Mouse (Mus musculus): ENCODE data around the gene Limch1. TPM values are rescaled to one million over a fixed set of nuclear protein-coding genes. Genes with fewer than 3 reads are reported as not detected.

Limch1 gene
- total and polyA plus RNA-seq, 3 experiments = 0.05 TPM; not detected in 2

DNA sequence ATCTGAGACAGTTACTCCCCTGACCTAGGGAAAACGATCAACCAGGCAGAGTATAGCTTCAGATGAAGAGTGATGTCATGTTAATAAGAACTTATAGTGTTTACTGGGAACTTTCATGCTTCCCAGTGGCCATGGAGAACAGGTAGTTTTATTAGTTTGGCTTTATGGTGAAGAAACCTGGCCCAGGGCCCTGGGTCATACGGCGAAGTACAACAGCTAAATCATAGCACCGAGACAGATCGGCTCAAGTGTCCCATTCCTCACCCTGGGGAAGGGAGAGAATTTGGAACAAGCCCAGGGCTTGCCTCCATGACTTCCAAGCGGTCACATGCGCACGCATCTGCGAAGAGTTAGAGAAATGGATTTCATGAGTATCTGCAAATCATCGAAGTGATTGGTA lies 84.6 kb downstream of the Limch1 start:
- Histone ChIP-seq H3K27me3 (replicated peaks) (peaks cover 3% of the 10 kb centered on the region), H3K4me3 (replicated peaks in 1 of 3; ENCODE audit: low read depth in 2 of 3, low read length in 2 of 3, poor library complexity in 1 of 3) (no peak overlapping the region), H3K9ac (ENCODE audit: insufficient read depth, low read depth) (no peak overlapping the region), H3K27ac (ENCODE audit: insufficient read depth, low read depth) (no peak overlapping the region), H3K9me3 (replicated peaks; ENCODE audit: low read length) (no peaks in the 10 kb centered on the region), H3K79me2 (replicated peaks; ENCODE audit: control insufficient read depth, extremely low read depth, insufficient read depth, poor library complexity, severe bottlenecking) (no peaks in the 10 kb centered on the region), H3K36me3 (replicated peaks in 1 of 2; ENCODE audit: control insufficient read depth in 1 of 2, insufficient read depth in 1 of 2, low read length in 1 of 2) (no peaks in the 10 kb centered on the region), H3K4me1 (ENCODE audit: control insufficient read depth in 1 of 2, insufficient read depth in 2 of 2) (peaks cover 0 to 7% of the 10 kb centered on the region in 2 experiments; a peak in 3 of 4 replicates), H3K4me2 (ENCODE audit: insufficient read depth, low read depth, poor library complexity, severe bottlenecking) (no peak overlapping the region)
- no peak for TF ChIP-seq JUND (conservative IDR thresholded peaks at IDR 0.05; ENCODE audit: low read depth, low read length)
- TF ChIP-seq CHD2 (IDR thresholded peaks at IDR 0.05; ENCODE audit: low read length) = no peak
- no peak for TF ChIP-seq TBP (conservative IDR thresholded peaks at IDR 0.05; ENCODE audit: low read depth, low read length)
- no peak for TF ChIP-seq MYC (IDR thresholded peaks at IDR 0.05; ENCODE audit: low read depth, low read length)
- TF ChIP-seq MAX (IDR thresholded peaks at IDR 0.05; ENCODE audit: low read length) = no peak
- no peak for TF ChIP-seq MXI1 (IDR thresholded peaks at IDR 0.05; ENCODE audit: low read depth, low read length)
- TF ChIP-seq CTCF (conservative IDR thresholded peaks at IDR 0.05 in 1 of 2, IDR thresholded peaks at IDR 0.05 in 1 of 2; ENCODE audit: low read depth in 2 of 2, low read length in 2 of 2) = no peak
- no peak for TF ChIP-seq USF2 (conservative IDR thresholded peaks at IDR 0.05; ENCODE audit: low read depth, low read length)
- TF ChIP-seq RAD21 (IDR thresholded peaks at IDR 0.05; ENCODE audit: low read depth, low read length) = no peak
- TF ChIP-seq ZC3H11A (IDR thresholded peaks at IDR 0.05; ENCODE audit: low read depth, low read length) = no peak
- no peak for TF ChIP-seq ELF1 (IDR thresholded peaks at IDR 0.05; ENCODE audit: low read depth, low read length)
- TF ChIP-seq ETS1 (conservative IDR thresholded peaks at IDR 0.05; ENCODE audit: low read depth, low read length) = no peak
- no peak for TF ChIP-seq PAX5 (IDR thresholded peaks at IDR 0.05; ENCODE audit: low read length)
- in situ Hi-C loops (cut with MboI; ENCODE audit: low pct_ligation_motif_present, low pct_unique_long_range_greater_than_20kb, low sequenced_read_pairs) = no loop called here
- dilution Hi-C loops (cut with MboI; ENCODE audit: extremely low pct_ligation_motif_present, extremely low pct_unique_long_range_greater_than_20kb, low sequenced_read_pairs) = no loop called here
- DNase-seq (ENCODE audit: extremely low read depth) = no peak

DNA sequence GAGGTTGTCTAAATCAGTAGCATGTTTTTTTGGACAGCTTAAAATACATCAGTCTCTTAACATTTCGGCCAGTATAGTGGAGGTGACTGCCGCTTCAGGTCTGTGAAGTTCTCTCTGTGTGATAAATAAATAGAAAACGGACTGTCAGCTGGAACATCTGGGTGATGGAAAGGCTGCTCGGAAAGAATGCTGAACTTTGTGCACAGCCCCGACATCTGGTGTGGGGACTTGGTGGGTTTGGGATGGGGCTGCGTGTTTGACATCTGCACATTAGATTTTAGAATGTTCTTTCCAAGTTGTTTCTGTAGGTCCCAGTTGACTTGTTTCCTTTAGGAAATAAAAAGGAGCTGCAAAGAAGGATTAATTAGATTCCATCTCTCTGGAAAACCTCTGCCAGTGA lies 89.1 kb downstream of the Limch1 start:
- in situ Hi-C loops (cut with MboI; ENCODE audit: low pct_ligation_motif_present, low pct_unique_long_range_greater_than_20kb, low sequenced_read_pairs) = no loop called here
- TF ChIP-seq ZC3H11A (IDR thresholded peaks at IDR 0.05; ENCODE audit: low read depth, low read length) = no peak
- TF ChIP-seq RAD21 (IDR thresholded peaks at IDR 0.05; ENCODE audit: low read depth, low read length) = no peak
- TF ChIP-seq MYC (IDR thresholded peaks at IDR 0.05; ENCODE audit: low read depth, low read length) = no peak
- TF ChIP-seq NELFE (IDR thresholded peaks at IDR 0.05; ENCODE audit: low read depth, low read length) = no peak
- no peak for TF ChIP-seq POLR2AphosphoS2 (IDR thresholded peaks at IDR 0.05; ENCODE audit: low read depth, low read length)
- TF ChIP-seq PAX5 (IDR thresholded peaks at IDR 0.05; ENCODE audit: low read length) = no peak
- TF ChIP-seq EP300 (IDR thresholded peaks at IDR 0.05; ENCODE audit: low read length) = no peak
- no peak for TF ChIP-seq HCFC1 (IDR thresholded peaks at IDR 0.05; ENCODE audit: low read depth, low read length)
- no peak for TF ChIP-seq USF2 (conservative IDR thresholded peaks at IDR 0.05; ENCODE audit: low read depth, low read length)
- no peak for TF ChIP-seq ETS1 (conservative IDR thresholded peaks at IDR 0.05; ENCODE audit: low read depth, low read length)
- TF ChIP-seq RCOR1 (conservative IDR thresholded peaks at IDR 0.05; ENCODE audit: low read depth, low read length) = no peak
- no peak for TF ChIP-seq BHLHE40 (IDR thresholded peaks at IDR 0.05; ENCODE audit: low read depth, low read length)
- no peak for TF ChIP-seq ZNF384 (IDR thresholded peaks at IDR 0.05; ENCODE audit: low read depth, low read length)
- no peak for TF ChIP-seq JUN (IDR thresholded peaks at IDR 0.05; ENCODE audit: insufficient read depth, low read depth, low read length)
- no peak for TF ChIP-seq USF1 (IDR thresholded peaks at IDR 0.05; ENCODE audit: low read depth, low read length)

More for the DNA sequence above, 89.1 kb downstream of the Limch1 start:
- Histone ChIP-seq H3K4me1 (ENCODE audit: control insufficient read depth in 1 of 2, insufficient read depth in 2 of 2) (peaks cover 0 to 7% of the 10 kb centered on the region in 2 experiments; a peak in 3 of 4 replicates), H3K4me3 (replicated peaks in 1 of 3; ENCODE audit: low read depth in 2 of 3, low read length in 2 of 3, poor library complexity in 1 of 3) (no peak overlapping the region), H3K9ac (ENCODE audit: insufficient read depth, low read depth) (no peak overlapping the region), H3K36me3 (replicated peaks in 1 of 2; ENCODE audit: control insufficient read depth in 1 of 2, insufficient read depth in 1 of 2, low read length in 1 of 2) (no peaks in the 10 kb centered on the region), H3K4me2 (ENCODE audit: insufficient read depth, low read depth, poor library complexity, severe bottlenecking) (no peak overlapping the region), H3K27me3 (replicated peaks) (no peaks in the 10 kb centered on the region), H3K9me3 (replicated peaks; ENCODE audit: low read length) (no peaks in the 10 kb centered on the region), H3K27ac (ENCODE audit: insufficient read depth, low read depth) (no peak overlapping the region), H3K79me2 (replicated peaks; ENCODE audit: control insufficient read depth, extremely low read depth, insufficient read depth, poor library complexity, severe bottlenecking) (no peaks in the 10 kb centered on the region)
- dilution Hi-C loops (cut with MboI; ENCODE audit: extremely low pct_ligation_motif_present, extremely low pct_unique_long_range_greater_than_20kb, low sequenced_read_pairs) = no loop called here
- DNase-seq (ENCODE audit: extremely low read depth) = no peak
